Mouse (Mus musculus): ENCODE data around the gene Mxd1. TPM values are rescaled to one million over a fixed set of nuclear protein-coding genes. Genes with fewer than 3 reads are reported as not detected.

The Mxd1 gene
- polyA plus RNA-seq (2015; fragmentation: Nextera tagmentation; extraction: Ambion mirVana) = 23.9 and 24.5 TPM in 2 replicates

DNA sequence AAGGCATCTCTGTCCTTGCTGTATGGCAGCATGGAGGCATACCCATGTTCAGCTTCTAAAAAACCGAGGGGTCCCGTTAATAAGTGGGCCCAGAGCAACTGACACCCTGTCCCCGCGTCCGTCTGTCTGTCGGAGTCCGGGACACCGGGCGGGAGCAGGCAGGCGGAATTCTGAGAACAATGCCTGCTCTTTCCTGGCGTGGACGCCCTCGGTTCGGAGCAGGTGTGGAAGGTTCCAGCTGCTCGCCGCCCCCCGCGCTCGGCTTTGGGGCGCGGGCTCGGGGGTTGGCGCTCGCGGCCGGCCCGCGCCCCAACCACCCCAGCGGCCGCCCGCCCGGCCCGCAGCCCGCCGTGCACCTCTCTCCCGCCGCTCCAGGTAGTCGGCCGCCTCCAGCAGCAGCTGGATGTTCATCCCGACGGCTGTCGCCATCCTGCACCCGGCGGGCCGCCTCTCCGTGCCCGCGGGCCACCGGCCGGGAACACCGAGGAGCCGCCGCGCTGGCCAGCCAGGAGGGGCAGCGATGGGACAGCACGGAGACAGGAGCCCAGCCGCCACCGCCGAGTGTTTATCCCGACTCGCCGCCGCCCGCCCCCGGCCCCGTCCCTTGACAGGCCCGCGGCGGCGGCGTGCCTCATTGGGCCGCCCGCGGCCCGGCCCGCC lies at the start of gene Mxd1:
Gene Mxd1 (minus strand): TSS at position 582 of the 660 bp plus-strand sequence.
- no peak; the same call in 1 of the 2 replicates for ATAC-seq (replicated peaks)
- under 1% methylated on average over 50 of the region's 76 CpGs for WGBS
- H3K4me1 ChIP-seq = peaks cover 24% of the 10 kb centered on the region
- no peaks in the 10 kb centered on the region for H3K27me3 ChIP-seq (replicated peaks)
- H3K9ac ChIP-seq = peak within 1 kb of the TSS; percentile 92
- no peaks in the 10 kb centered on the region for H3K9me3 ChIP-seq
- peak within 1 kb of the TSS; percentile 68 for H3K27ac ChIP-seq
- H3K36me3 ChIP-seq (replicated peaks) = peaks cover 19% of the 10 kb centered on the region; the same call in 1 of the 2 replicates
- H3K4me2 ChIP-seq = peak within 1 kb of the TSS; percentile 88
- peak within 1 kb of the TSS; percentile 94 for H3K4me3 ChIP-seq

DNA sequence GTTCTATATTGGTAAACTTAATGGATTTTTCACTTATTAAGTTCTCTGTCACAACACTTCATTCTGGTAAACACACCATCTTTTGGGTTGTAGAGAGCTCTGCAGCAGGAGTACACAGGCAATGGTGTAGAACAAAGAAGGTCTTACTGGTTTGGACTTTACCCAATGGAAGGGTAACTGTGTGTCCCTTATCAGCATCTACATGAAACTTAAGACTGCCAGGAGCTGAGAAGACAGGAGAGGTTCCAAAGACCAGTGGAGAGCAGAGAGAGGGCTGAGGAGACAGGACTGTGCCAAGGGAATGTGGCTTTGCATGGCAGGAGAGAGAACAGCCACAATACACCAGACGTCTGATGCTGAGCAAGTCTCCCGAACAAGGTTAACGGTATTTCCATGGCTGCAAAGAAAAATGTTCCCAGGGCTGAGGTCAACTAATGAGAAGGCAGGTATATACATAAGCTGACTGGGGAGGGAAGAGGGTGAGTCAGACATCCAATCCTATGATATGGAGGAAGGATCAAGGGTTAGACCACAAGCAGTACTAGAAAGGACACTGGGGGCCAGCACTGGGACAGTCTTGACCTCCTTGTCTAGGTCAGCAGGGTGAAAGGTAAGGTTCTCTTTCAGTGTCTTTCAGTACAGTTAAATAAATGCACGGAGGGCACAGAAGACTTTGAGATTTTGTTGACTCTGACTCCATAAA lies 39.3 kb upstream of the Mxd1 start:
- H3K36me3 ChIP-seq (replicated peaks) = peaks cover 43% of the 10 kb centered on the region
- H3K4me2 ChIP-seq = no peak overlapping the region
- no peak for ATAC-seq (replicated peaks)
- no peaks in the 10 kb centered on the region for H3K27me3 ChIP-seq (replicated peaks)
- H3K4me1 ChIP-seq = no peaks in the 10 kb centered on the region
- H3K4me3 ChIP-seq = no peak overlapping the region
- no peaks in the 10 kb centered on the region for H3K9me3 ChIP-seq
- 86% methylated on average over 4 of the region's 4 CpGs for WGBS
- no peak overlapping the region for H3K9ac ChIP-seq
- no peak overlapping the region for H3K27ac ChIP-seq

DNA sequence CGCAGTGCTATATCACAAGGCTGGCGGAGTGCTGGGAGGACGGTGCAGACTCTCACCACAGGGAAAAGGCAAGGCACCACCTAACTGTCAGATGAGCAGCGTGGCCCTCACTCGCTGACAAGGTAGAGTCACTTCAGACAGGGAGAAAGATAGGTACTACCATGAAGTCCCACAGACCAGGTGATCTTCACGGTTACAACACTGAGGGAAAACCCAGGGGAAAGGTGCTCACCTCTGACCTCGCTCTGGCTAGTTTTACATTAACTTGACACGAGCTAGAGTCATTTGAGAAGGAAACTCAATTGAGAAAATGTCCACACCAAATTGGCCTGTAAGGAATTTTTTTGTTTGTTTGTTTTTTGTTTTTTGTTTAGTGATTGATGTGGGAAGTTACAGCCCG lies 33.6 kb upstream of the Mxd1 start:
- WGBS = 93% methylated on average over 9 of the region's 9 CpGs
- Histone ChIP-seq H3K9ac (no peak overlapping the region), H3K27ac (no peak overlapping the region), H3K9me3 (no peaks in the 10 kb centered on the region), H3K27me3 (replicated peaks) (no peaks in the 10 kb centered on the region), H3K4me3 (no peak overlapping the region), H3K4me1 (no peaks in the 10 kb centered on the region), H3K4me2 (no peak overlapping the region), H3K36me3 (replicated peaks) (peaks cover 70% of the 10 kb centered on the region)
- ATAC-seq (replicated peaks) = no peak

DNA sequence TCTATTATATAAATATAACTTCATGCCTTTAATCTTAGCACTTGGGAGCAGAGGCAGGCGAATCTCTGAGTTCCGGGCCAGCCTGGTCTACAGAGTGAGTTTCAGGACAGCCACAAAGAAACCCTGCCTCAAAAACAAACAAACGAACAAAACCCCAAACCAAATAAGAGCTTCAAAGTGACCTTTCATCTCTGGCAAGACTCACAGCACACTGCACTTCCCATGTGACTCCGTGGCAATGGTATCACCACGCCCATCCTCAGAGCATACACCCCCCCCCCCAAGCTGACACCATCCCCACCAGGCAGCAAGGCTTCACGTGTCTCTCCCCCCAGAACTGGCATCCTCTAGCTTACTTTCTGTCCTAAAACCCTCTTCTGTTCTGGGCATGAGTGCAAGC lies 28.9 kb upstream of the Mxd1 start:
- Histone ChIP-seq H3K36me3 (replicated peaks) (peaks cover 60% of the 10 kb centered on the region), H3K27me3 (replicated peaks) (no peaks in the 10 kb centered on the region)
- ATAC-seq (replicated peaks) = no peak

DNA sequence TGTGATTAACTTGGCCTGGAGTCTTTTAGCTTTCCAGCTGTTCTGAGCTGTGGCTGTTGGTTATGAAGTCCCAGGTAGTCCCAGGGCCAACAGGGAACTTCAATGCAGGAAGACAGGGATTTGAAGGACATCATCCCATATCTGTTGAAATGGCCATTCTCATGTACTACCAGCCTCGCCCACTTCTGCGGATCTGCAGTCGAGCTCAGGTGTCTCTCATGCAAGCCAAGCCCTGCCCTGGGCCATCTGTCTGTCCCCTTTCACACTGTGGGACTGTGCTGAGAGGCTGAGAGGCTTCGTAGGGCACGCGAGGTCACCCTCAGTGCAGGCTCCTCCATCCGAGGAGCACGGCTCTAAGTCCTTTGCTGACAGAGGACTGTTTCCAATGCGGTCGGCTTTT lies 27.3 kb upstream of the Mxd1 start:
- H3K27me3 ChIP-seq (replicated peaks) = no peaks in the 10 kb centered on the region
- H3K9me3 ChIP-seq = no peaks in the 10 kb centered on the region
- H3K9ac ChIP-seq = no peak overlapping the region
- no peak for ATAC-seq (replicated peaks)
- no peaks in the 10 kb centered on the region for H3K4me1 ChIP-seq
- H3K36me3 ChIP-seq (replicated peaks) = peaks cover 51% of the 10 kb centered on the region
- H3K27ac ChIP-seq = no peak overlapping the region
- WGBS = 87% methylated on average over 10 of the region's 10 CpGs
- H3K4me2 ChIP-seq = no peak overlapping the region
- H3K4me3 ChIP-seq = no peak overlapping the region

More for the DNA sequence above, 28.9 kb upstream of the Mxd1 start:
- H3K4me1 ChIP-seq = no peaks in the 10 kb centered on the region
- H3K4me3 ChIP-seq = no peak overlapping the region
- H3K4me2 ChIP-seq = no peak overlapping the region
- 89% methylated on average over 6 of the region's 6 CpGs for WGBS
- H3K9ac ChIP-seq = no peak overlapping the region
- H3K27ac ChIP-seq = no peak overlapping the region
- no peaks in the 10 kb centered on the region for H3K9me3 ChIP-seq

DNA sequence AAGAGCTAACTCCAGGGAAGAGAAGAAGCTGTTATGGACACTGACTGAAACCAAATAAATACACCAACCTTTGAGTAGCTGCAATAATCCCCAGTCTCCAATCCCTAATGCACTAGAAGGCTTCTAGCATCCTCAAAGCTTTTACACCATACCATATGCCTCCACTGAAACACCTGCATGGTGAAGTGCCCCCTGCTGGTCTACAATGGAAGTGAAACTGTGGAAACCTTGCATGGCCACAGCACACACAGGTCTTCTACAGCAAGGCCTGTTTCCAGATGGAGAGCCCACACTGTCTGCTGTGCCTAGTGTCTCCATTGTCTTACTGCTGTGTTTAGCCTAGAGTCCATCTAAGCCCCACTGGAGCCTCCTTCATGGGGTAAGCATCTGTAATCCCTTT lies 25.5 kb upstream of the Mxd1 start:
- Histone ChIP-seq H3K27ac (no peak overlapping the region), H3K4me1 (no peaks in the 10 kb centered on the region), H3K9ac (no peak overlapping the region), H3K4me3 (no peak overlapping the region), H3K36me3 (replicated peaks) (peaks cover 49% of the 10 kb centered on the region), H3K9me3 (no peaks in the 10 kb centered on the region), H3K4me2 (no peak overlapping the region), H3K27me3 (replicated peaks) (no peaks in the 10 kb centered on the region)
- no peak for ATAC-seq (replicated peaks)

DNA sequence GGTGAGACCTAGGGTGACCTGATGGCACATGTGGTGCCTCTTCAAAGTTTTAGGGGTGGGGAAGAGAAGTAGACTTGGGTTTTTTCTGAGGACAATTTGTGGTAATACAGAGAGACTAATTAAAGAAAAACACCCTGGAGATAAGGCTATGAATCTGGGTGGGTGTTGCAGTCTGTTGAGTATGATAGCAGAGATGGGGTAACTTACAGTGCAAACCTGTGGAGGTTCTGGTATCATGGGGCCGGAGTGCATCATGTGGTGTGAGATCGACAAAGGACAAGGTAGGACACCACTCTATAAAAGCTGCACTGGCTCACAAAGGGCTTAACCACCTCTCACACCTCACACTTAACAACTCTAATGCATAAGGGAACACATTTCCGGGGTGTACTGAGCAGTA lies 20.7 kb upstream of the Mxd1 start:
- Histone ChIP-seq H3K36me3 (replicated peaks) (peaks cover 34% of the 10 kb centered on the region; the same call in 1 of the 2 replicates), H3K9ac (no peak overlapping the region), H3K4me2 (no peak overlapping the region), H3K27me3 (replicated peaks) (no peaks in the 10 kb centered on the region), H3K9me3 (no peaks in the 10 kb centered on the region), H3K4me3 (no peak overlapping the region), H3K4me1 (peaks cover 3% of the 10 kb centered on the region; the same call in 1 of the 2 replicates), H3K27ac (no peak overlapping the region)
- no peak for ATAC-seq (replicated peaks)
- WGBS = 94% methylated on average over 3 of the region's 3 CpGs

DNA sequence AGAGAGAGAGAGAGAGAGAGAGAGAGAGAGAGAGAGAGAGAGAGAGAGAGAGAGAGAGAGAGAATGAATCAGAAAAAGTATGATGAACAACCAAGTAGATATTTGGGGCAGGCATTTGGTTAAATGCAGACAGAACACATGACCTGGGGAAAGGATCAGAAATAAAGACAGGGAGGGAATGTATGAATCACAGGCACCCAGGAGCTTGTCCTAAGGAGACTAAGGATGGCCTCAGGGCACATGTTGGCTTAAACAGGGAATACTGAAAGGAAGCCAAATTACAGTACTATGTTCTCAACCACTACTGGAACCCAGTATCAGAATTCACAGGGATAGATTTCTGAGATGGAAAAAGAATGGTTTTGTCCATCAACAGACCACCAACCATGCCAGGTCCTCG lies 18.0 kb upstream of the Mxd1 start:
- Histone ChIP-seq H3K9ac (no peak overlapping the region), H3K27me3 (replicated peaks) (no peaks in the 10 kb centered on the region), H3K4me2 (no peak overlapping the region), H3K9me3 (no peaks in the 10 kb centered on the region), H3K36me3 (replicated peaks) (peaks cover 37% of the 10 kb centered on the region; the same call in 1 of the 2 replicates), H3K4me1 (peaks cover 14% of the 10 kb centered on the region), H3K4me3 (no peak overlapping the region), H3K27ac (no peak overlapping the region)
- 66% methylated on average over 1 of the region's 1 CpGs for WGBS
- no peak for ATAC-seq (replicated peaks)

DNA sequence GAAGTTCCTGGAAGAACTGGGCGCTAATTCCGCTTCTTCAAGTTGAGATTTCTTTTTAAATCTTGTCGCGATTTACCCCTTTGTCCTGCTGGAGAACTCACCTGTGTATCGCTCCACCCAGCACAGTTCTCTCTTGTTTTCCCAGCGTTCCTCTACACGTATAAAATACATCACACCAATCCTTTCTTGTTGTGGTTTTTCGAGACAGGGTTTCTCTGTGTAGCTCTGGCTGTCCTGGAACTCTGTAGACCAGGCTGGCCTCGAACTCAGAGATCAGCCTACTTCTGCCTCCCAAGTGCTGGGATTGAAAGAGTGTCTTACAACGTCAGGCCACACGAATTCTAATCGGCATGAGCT lies 15.7 kb upstream of the Mxd1 start:
- Histone ChIP-seq H3K4me3 (peak overlapping the region; percentile 85), H3K9me3 (no peaks in the 10 kb centered on the region), H3K36me3 (replicated peaks) (peaks cover 35% of the 10 kb centered on the region; the same call in 1 of the 2 replicates), H3K4me2 (peak overlapping the region; percentile 80), H3K4me1 (peaks cover 14% of the 10 kb centered on the region), H3K27ac (no peak overlapping the region; the same call in 1 of the 2 replicates), H3K27me3 (replicated peaks) (no peaks in the 10 kb centered on the region), H3K9ac (peak overlapping the region; percentile 85)
- ATAC-seq (replicated peaks) = 0 out of 2 replicates have a peak, but pooled peaks have one; percentile 30
- 36% methylated on average over 12 of the region's 12 CpGs for WGBS

DNA sequence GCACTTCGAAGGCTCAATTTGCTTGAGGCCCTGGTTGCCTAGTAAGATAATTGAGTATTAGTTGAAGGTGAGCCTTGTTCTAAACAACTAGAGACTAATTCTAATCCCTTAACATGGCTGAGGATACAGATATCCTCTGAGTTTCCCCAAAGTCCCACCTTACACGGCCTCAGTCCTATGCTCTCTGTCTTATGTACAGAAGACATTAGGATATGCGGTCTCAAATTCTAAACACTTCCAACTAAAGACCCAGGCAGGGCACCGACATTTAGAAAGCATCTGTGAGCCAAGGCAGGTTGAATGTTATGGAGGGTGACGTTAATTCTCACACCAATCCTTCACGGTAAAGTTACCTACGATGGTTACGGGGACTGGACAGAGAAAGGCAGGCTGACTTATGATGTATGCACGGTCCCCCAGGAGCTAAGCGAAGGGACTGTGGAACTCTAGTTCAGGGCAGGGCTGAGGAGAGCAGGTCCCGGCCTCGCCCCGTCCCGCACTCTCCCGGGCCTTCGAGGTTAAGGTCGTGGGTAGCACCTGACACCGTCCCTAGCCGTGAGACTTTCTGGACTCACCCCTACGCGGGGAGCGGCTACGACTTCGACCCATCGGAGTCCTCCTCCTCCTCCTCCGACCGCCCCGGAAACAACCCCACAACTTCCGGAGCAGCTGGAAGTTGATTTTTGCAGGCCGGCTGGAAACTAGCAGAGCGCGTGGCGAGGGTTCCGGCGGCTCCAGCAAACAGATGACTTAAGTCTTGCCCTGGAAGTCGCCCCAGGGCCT lies 15.1 kb upstream of the Mxd1 start, which contains the start of gene Snrnp27:
Gene Snrnp27 (minus strand): TSS at position 651 of the 783 bp plus-strand sequence.
- peak within 1 kb of the TSS; percentile 85 for H3K9ac ChIP-seq
- 3% methylated on average over 36 of the region's 36 CpGs for WGBS
- H3K27me3 ChIP-seq (replicated peaks) = no peaks in the 10 kb centered on the region
- peaks cover 14% of the 10 kb centered on the region for H3K4me1 ChIP-seq
- H3K36me3 ChIP-seq (replicated peaks) = peaks cover 36% of the 10 kb centered on the region; the same call in 1 of the 2 replicates
- H3K9me3 ChIP-seq = no peaks in the 10 kb centered on the region
- H3K4me2 ChIP-seq = peak within 1 kb of the TSS; percentile 80
- peak; percentile 90 for ATAC-seq (replicated peaks)
- H3K4me3 ChIP-seq = peak within 1 kb of the TSS; percentile 85
- H3K27ac ChIP-seq = peak within 1 kb of the TSS; percentile 64

DNA sequence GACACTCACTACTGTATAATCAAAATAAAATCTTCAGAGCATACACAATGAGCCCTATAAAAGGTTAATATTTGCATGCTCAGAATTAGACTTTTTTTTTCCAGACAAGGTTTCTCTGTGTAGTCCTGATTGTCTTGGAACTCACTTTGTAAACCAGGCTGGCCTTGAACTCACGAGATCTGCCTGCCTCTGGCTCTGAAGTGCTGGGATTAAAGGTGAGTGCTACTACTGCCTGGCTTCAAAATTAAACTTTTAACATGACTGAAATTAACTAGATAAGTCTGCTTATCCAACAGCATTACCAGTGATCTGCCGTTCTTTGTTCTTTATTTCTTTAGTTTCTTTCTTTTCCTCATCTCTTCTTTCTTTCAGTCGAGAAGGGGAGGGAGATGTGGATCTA lies 12.3 kb upstream of the Mxd1 start:
- Histone ChIP-seq H3K9me3 (no peaks in the 10 kb centered on the region), H3K9ac (no peak overlapping the region), H3K4me2 (no peak overlapping the region), H3K27me3 (replicated peaks) (no peaks in the 10 kb centered on the region), H3K27ac (no peak overlapping the region), H3K4me1 (peaks cover 14% of the 10 kb centered on the region), H3K4me3 (no peak overlapping the region), H3K36me3 (replicated peaks) (peaks cover 46% of the 10 kb centered on the region; the same call in 1 of the 2 replicates)
- WGBS = 94% methylated on average over 3 of the region's 3 CpGs
- no peak for ATAC-seq (replicated peaks)

DNA sequence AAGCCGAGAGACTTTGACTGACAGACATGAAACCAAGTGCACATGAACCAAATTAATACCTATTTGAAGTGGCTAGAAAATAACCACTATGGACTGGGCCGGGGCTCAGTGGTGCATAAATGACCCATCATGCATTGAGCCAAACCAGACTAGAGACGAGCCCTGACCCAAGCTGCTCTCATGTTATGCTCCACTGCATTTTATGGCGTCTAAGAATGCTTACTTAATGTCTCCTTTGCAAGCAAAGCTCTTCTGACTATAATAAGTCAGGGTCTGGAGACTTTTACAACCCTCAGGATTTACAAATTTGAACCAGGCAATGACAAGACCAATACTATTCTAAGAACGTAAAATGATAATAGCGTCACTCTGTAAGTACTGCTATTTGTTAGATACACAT lies 9.4 kb upstream of the Mxd1 start:
- Histone ChIP-seq H3K4me2 (no peak overlapping the region), H3K27ac (no peak overlapping the region), H3K27me3 (replicated peaks) (no peaks in the 10 kb centered on the region), H3K9ac (no peak overlapping the region), H3K4me3 (no peak overlapping the region), H3K4me1 (peaks cover 3% of the 10 kb centered on the region), H3K9me3 (no peaks in the 10 kb centered on the region), H3K36me3 (replicated peaks) (peaks cover 61% of the 10 kb centered on the region; the same call in 1 of the 2 replicates)
- ATAC-seq (replicated peaks) = no peak
- 81% methylated on average over 6 of the region's 6 CpGs for WGBS

All from midbrain, embryonic 15.5 days (tissue).